Mouse (Mus musculus): ENCODE results near the gene Gpx4. TPM values are rescaled to one million over a fixed set of nuclear protein-coding genes. Genes with fewer than 3 reads are reported as not detected.

The Gpx4 gene
- polyA plus RNA-seq, 1 experiment from 2014 or later, result 1,058 TPM

DNA sequence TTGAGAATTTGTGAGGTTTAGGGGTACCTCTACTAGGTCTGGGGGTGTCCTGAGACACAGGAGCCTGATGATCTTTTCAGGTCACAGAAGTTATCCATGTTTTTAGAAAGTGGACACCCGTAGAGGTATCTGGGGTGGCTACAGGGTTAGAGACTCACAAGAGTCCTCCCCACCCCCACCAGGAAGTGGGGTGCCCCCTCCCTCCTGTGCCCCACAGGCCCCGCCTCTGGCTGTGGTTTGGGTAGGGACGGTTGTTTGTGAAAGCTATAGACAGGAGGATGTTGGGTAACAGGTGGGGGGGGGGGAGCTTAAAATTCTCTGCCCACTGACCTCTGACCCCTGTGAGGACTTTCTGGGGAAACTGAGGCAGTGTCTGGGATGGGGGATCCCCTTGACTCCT is 29.6 kb upstream of the Gpx4 start:
- no peaks in the 10 kb centered on the region for H3K9me3 ChIP-seq (ENCODE audit: low read length)
- peak overlapping the region; percentile 43 for H3K4me2 ChIP-seq (replicated peaks; ENCODE audit: low read depth, low read length)
- ATAC-seq (no peak), DNase-seq (ENCODE audit: low spot score) (peak; percentile 57)
- peaks cover 20% of the 10 kb centered on the region for H3K4me1 ChIP-seq (ENCODE audit: insufficient read depth, low read depth, low read length)
- no peak for TF ChIP-seq EP300 (IDR thresholded peaks at IDR 0.05)
- TF ChIP-seq CTCF (IDR thresholded peaks at IDR 0.05), result no peak
- peaks cover 7% of the 10 kb centered on the region; the same call in 1 of the 2 replicates for H3K27me3 ChIP-seq (replicated peaks; ENCODE audit: insufficient read depth, low read length)
- H3K9ac ChIP-seq (replicated peaks; ENCODE audit: low read depth), result no peak overlapping the region
- H3K36me3 ChIP-seq (ENCODE audit: insufficient read depth, low read length), result no peaks in the 10 kb centered on the region
- peak overlapping the region; percentile 87 for H3K27ac ChIP-seq (ENCODE audit: low read length)
- H3K4me3 ChIP-seq (ENCODE audit: low read depth, low read length), result peak overlapping the region; percentile 14; the same call in 1 of the 2 replicates
- 60% methylated on average over 3 of the region's 3 CpGs for WGBS

DNA sequence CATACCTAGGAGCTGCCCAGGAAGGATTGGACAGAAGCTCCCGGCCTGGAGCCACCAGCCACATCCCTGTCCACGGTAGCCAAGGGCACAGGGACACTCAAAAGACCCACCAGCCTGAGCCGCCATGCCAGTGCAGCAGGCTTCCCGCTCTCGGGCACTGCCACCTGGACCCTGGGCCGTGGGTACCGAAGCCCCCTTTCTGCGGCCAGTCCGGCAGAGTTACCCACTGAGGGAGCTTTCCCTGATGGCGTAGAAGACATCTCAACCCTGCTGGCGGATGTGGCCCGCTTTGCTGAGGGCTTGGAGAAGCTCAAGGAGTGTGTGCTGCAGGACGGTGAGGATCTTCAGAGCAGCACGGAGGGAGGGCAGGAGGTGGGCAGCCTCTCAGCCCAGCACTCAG is 29.2 kb upstream of the Gpx4 start:
- DNase-seq (ENCODE audit: low spot score) (no peak), ATAC-seq (no peak)
- peak overlapping the region; percentile 87 for H3K27ac ChIP-seq (ENCODE audit: low read length)
- H3K4me3 ChIP-seq (ENCODE audit: low read depth, low read length), result no peak overlapping the region
- H3K9me3 ChIP-seq (ENCODE audit: low read length), result no peaks in the 10 kb centered on the region
- TF ChIP-seq CTCF (IDR thresholded peaks at IDR 0.05), result no peak
- no peak for TF ChIP-seq EP300 (IDR thresholded peaks at IDR 0.05)
- H3K4me1 ChIP-seq (ENCODE audit: insufficient read depth, low read depth, low read length), result peaks cover 20% of the 10 kb centered on the region
- peak overlapping the region; percentile 23; the same call in 1 of the 2 replicates for H3K4me2 ChIP-seq (replicated peaks; ENCODE audit: low read depth, low read length)
- no peak overlapping the region for H3K9ac ChIP-seq (replicated peaks; ENCODE audit: low read depth)
- 71% methylated on average over 14 of the region's 14 CpGs for WGBS
- H3K36me3 ChIP-seq (ENCODE audit: insufficient read depth, low read length), result no peaks in the 10 kb centered on the region
- peaks cover 7% of the 10 kb centered on the region; the same call in 1 of the 2 replicates for H3K27me3 ChIP-seq (replicated peaks; ENCODE audit: insufficient read depth, low read length)

DNA sequence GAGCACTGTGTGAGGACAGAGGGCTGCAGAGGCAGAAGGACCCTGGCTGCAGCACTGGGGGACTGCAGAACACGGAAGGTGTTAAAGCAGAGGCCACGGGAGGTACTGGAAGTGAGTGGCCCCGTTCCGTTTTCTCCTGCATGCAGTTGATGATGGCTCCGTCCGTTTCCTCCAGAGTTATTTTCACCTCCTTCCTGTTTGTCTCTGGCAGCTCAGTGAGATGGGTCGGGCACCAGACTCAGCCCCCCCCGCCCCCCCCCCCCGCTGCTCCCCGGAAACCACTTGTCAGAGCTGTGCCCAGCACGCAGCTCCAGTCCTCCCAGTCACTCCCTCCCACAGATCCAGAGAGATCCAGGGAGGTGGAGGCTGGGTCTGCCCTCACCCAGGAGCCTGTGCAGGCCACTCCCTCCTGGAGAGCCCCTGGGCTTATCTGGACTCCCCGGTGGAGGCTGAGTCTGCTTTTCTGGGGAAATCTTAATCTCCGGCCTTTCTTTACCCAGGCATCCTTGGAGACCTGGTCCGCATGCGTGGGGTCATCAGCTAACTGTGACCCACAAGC is 28.1 kb upstream of the Gpx4 start:
- Histone ChIP-seq H3K4me2 (replicated peaks; ENCODE audit: low read depth, low read length) (peak overlapping the region; percentile 39), H3K27me3 (replicated peaks; ENCODE audit: insufficient read depth, low read length) (0 out of 2 replicates have a peak, but pooled peaks cover under 1% of the 10 kb centered on the region), H3K4me1 (ENCODE audit: insufficient read depth, low read depth, low read length) (peaks cover 20% of the 10 kb centered on the region), H3K9me3 (ENCODE audit: low read length) (no peaks in the 10 kb centered on the region), H3K36me3 (ENCODE audit: insufficient read depth, low read length) (no peaks in the 10 kb centered on the region), H3K9ac (replicated peaks; ENCODE audit: low read depth) (no peak overlapping the region), H3K4me3 (ENCODE audit: low read depth, low read length) (no peak overlapping the region), H3K27ac (ENCODE audit: low read length) (peak overlapping the region; percentile 81)
- ATAC-seq (peak; percentile 80), DNase-seq (ENCODE audit: low spot score) (peak; percentile 82)
- 3% methylated on average over 12 of the region's 15 CpGs for WGBS
- TF ChIP-seq EP300 (IDR thresholded peaks at IDR 0.05) (0 out of 2 replicates have a peak, but pooled peaks have one; percentile 20), CTCF (IDR thresholded peaks at IDR 0.05) (peak; percentile 27)

DNA sequence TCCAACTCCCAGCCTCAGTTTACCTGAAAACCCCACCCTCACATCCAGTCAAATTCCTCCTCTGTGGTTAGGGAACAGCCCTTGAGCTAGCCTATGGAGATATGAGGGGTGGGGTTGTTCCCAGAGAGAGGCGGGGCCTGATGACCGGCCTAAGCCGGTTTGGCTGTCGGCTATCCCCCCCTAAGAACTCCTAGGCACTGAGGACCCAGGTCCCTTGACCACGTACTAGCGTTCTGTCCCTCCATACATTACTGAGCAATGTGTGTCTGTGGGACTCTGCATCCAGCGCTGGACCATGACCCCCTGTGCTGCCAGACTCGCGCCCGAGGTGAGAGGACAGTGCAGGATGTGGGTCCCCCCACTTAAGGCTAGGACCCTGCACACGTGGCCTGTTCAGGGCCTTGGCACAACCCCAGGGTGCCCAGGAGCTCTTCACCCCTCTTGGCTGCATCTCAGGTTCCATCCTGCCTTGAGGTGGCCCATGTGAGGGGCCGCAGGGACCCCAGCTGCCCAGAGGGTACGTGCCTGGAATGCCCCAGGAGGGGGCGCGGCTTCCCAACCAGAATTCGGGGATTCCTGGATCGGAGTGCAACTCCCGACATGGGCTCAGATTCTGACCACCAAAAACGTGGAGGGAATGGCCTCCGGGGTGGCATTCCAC is 27.4 kb upstream of the Gpx4 start:
- H3K27ac ChIP-seq (ENCODE audit: low read length), result peak overlapping the region; percentile 81
- 18% methylated on average over 20 of the region's 20 CpGs for WGBS
- no peak for TF ChIP-seq EP300 (IDR thresholded peaks at IDR 0.05)
- TF ChIP-seq CTCF (IDR thresholded peaks at IDR 0.05), result peak; percentile 33; the same call in 1 of the 2 replicates
- no peaks in the 10 kb centered on the region for H3K27me3 ChIP-seq (replicated peaks; ENCODE audit: insufficient read depth, low read length)
- H3K4me2 ChIP-seq (replicated peaks; ENCODE audit: low read depth, low read length), result peak overlapping the region; percentile 39
- peak; percentile 62 for DNase-seq (ENCODE audit: low spot score)
- ATAC-seq, result peak; percentile 42
- H3K9me3 ChIP-seq (ENCODE audit: low read length), result no peaks in the 10 kb centered on the region
- peaks cover 16% of the 10 kb centered on the region for H3K4me1 ChIP-seq (ENCODE audit: insufficient read depth, low read depth, low read length)
- no peaks in the 10 kb centered on the region for H3K36me3 ChIP-seq (ENCODE audit: insufficient read depth, low read length)
- no peak overlapping the region for H3K4me3 ChIP-seq (ENCODE audit: low read depth, low read length)
- H3K9ac ChIP-seq (replicated peaks; ENCODE audit: low read depth), result peak overlapping the region; percentile 23; the same call in 1 of the 2 replicates

DNA sequence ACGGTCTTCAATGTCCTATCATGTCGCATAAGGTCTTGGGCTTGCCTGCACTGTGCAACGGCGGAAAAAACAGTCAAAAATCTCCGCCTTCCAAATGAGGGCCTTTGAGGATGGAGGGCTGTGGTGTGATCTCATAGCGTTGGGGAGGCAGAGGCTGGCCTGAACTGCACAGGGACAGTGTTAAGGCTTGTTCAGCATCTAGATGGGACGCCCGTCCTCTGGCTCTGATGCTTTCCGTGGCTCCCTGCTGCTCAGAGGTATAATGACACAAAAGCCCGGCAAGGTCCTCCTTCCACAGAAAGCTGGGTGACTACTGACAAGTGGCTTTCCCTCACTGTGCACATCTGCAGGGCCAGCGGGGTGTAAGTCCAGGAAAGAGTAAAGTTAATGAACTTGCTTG is 26.8 kb upstream of the Gpx4 start:
- H3K4me1 ChIP-seq (ENCODE audit: insufficient read depth, low read depth, low read length), result peaks cover 16% of the 10 kb centered on the region
- 37% methylated on average over 11 of the region's 11 CpGs for WGBS
- no peaks in the 10 kb centered on the region for H3K9me3 ChIP-seq (ENCODE audit: low read length)
- no peak overlapping the region for H3K4me3 ChIP-seq (ENCODE audit: low read depth, low read length)
- no peak overlapping the region for H3K9ac ChIP-seq (replicated peaks; ENCODE audit: low read depth)
- no peaks in the 10 kb centered on the region for H3K27me3 ChIP-seq (replicated peaks; ENCODE audit: insufficient read depth, low read length)
- no peak for DNase-seq (ENCODE audit: low spot score)
- ATAC-seq, result no peak
- peak overlapping the region; percentile 39; the same call in 1 of the 2 replicates for H3K4me2 ChIP-seq (replicated peaks; ENCODE audit: low read depth, low read length)
- no peaks in the 10 kb centered on the region for H3K36me3 ChIP-seq (ENCODE audit: insufficient read depth, low read length)
- H3K27ac ChIP-seq (ENCODE audit: low read length), result peak overlapping the region; percentile 81; the same call in 1 of the 2 replicates
- TF ChIP-seq EP300 (IDR thresholded peaks at IDR 0.05) (no peak), CTCF (IDR thresholded peaks at IDR 0.05) (no peak)

DNA sequence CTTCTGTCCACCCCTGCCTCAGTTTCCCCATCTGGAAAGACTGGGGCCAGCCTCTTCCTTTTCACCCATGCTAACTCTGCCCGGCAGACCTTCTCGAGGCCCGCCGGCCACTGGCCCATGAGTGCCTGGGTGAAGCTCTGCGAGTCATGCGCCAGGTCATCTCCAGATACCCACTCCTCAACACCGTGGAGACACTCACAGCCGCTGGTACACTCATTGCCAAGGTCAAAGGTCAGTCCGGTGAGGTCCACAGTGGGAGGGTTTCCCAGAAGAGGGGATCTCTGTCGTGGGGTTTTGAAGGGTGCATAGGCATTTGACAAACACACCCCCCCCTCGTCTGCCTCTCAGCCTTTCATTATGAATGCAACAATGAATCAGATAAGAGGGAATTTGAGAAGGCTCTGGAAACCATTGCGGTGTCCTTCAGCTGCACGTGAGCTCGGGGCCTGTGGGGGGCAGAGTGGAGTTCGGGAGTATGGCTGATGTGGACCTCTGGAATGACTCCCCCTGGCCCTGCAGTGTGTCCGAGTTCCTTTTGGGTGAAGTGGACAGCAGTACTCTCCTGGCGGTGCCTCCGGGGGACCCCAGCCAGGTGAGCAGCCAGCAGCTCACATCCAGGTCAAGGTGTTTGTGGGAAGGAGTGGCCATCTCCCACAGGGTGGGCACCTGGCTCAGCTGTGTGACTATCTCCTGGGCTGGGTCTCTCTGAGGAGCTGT is 26.2 kb upstream of the Gpx4 start:
- 69% methylated on average over 18 of the region's 18 CpGs for WGBS
- no peak for ATAC-seq
- H3K27ac ChIP-seq (ENCODE audit: low read length), result no peak overlapping the region
- H3K4me3 ChIP-seq (ENCODE audit: low read depth, low read length), result no peak overlapping the region
- H3K4me2 ChIP-seq (replicated peaks; ENCODE audit: low read depth, low read length), result no peak overlapping the region
- peaks cover 16% of the 10 kb centered on the region for H3K4me1 ChIP-seq (ENCODE audit: insufficient read depth, low read depth, low read length)
- no peak for TF ChIP-seq EP300 (IDR thresholded peaks at IDR 0.05)
- peak; percentile 40 for TF ChIP-seq CTCF (IDR thresholded peaks at IDR 0.05)
- no peaks in the 10 kb centered on the region for H3K27me3 ChIP-seq (replicated peaks; ENCODE audit: insufficient read depth, low read length)
- DNase-seq (ENCODE audit: low spot score), result no peak
- H3K36me3 ChIP-seq (ENCODE audit: insufficient read depth, low read length), result no peaks in the 10 kb centered on the region
- H3K9ac ChIP-seq (replicated peaks; ENCODE audit: low read depth), result no peak overlapping the region
- H3K9me3 ChIP-seq (ENCODE audit: low read length), result no peaks in the 10 kb centered on the region

Measured in lung, postnatal 0 days (tissue).